Mouse (Mus musculus): ENCODE measurements around the gene Rxrg.

GRCm38 (mm10) chr1:167689232-167689261, 90.9 kb downstream of the Rxrg start, which contains the start of gene Lmx1a:
- TF ChIP-seq CTCF (IDR thresholded peaks at IDR 0.05; ENCODE audit: low read depth, low read length) (no peak), TAL1 (conservative IDR thresholded peaks at IDR 0.05; ENCODE audit: low read depth, low read length) (no peak), GATA1 (IDR thresholded peaks at IDR 0.05; ENCODE audit: borderline replicate concordance, low read length) (no peak), POLR2AphosphoS5 (IDR thresholded peaks at IDR 0.05; ENCODE audit: insufficient replicate concordance, low read depth, low read length) (no peak)

All from G1E (cell line).